Mouse (Mus musculus): ENCODE measurements around the gene Adarb2.

Gene Adarb2

DNA sequence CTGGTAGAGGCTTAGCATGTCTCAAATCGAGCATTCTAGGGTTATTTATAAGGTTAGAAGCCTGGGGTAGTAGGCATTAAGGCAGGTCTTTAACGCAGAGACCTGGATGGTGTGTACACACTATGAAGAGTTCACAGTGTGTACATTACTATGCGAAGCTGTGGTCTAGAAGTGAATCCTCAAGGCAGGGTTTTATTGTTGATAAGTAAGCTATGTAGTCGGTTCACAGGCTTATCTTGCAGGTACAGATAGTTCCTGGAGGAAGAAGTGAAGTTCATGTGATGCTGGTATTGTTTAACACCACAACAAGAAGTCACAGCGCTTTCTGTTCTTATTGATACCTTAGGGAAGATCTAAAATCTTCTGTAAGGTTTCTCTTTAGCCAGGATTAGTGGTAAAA is 290.7 kb downstream of the Adarb2 start:
- no peak for DNase-seq

DNA sequence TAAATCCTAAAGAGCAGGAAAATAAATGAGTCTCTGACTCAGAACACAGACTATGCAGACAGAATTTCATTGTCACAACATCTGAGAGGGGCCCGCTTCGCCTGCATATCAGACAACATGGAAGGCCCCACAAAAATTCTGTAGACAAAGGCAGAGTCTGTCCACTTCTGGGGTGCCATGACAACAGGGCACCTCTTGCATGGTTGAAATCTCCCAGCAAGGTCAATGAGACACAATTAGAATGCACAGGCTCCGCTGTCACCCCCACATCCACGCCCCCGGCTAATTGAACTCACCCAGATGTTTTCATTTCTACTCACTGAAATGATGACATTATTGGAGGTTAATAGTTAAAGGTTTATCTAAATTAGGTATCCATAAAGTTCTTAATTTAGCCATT is 296.9 kb downstream of the Adarb2 start:
- DNase-seq: no peak

DNA sequence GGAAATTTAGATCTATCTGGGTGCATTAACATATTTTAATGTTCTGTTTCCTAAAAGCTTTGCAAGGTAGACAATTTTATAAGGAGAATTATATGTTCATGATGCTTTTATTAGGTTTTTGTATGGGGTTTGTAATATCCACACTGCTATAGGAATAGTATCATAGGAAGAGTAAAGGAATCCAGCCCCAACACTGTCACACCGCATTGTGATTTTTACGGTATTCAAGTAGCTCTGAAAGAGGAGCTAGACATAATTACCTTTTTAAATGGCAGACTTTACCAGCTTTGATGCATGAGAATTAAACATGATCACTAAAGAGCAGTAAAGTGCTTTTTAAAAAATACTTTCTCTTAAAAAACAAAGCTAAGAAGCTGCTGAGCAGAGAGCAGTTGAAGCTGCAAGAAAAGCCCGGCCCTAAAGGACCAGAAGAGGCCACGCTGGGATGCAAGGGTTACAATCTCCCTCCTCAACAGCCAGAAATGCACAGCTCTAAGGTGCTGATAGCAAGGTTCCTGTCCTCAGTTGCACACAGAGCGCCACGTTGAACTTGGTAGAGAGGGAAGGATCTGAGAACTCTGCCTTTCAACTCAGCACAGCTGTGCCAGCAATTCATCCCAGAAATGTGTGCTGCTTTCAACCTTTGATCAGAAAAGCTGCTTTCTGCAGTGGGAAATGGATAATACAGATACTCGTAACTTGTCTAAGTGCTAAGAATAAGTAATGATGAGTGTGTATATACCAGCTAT is 308.6 kb downstream of the Adarb2 start:
- DNase-seq: no peak

DNA sequence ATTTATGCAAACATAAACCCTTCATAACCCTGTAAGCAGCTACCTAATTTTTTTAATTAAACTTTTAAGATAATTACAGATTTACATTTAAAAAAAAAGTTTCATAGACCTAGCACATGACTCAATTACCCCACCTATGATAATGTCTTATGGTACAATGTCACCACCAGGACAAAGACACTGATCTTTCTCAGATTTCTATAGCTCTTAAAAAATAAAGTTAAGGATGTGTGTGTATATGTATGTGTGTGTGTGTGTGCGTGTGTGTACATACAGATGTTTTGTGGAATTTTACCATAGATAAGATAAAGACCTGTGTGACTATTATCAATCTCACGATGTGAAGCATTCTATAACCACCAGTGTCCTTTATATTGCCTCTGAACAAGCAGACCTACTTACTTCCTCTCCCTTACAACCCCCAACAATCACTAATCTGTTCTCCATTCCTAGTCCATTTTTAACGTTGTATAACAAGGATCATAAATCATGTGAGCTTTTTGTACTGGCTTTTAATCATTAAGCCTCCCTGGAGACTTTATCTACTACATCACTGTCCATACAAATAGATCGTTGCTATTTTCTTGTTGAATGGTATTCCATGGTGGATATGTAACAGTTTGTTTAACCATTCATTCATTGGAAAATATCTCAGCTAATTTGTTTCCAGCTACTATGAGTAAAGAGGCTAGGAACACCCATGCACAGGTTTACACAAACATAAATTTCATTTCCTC is 313.5 kb downstream of the Adarb2 start:
- no peak for DNase-seq

DNA sequence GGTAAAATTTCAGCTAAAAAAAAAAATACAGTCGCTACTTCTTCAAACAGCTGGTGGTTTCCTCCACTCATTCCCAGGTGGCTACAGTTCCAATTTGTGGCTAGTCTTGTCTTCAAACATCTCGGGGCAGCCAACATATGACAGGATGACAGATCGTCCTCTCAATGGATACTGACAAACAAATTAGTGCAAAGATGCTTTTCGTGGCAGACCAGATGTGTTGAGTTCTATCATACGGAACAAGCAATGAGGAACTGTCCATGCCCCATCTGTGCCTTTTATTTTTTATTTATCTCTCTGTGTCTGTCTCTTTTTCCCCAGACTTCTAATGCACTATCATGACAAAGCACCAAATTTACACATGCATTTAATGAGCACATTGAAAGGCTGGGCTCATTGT is 316.5 kb downstream of the Adarb2 start:
- no peak for DNase-seq

DNA sequence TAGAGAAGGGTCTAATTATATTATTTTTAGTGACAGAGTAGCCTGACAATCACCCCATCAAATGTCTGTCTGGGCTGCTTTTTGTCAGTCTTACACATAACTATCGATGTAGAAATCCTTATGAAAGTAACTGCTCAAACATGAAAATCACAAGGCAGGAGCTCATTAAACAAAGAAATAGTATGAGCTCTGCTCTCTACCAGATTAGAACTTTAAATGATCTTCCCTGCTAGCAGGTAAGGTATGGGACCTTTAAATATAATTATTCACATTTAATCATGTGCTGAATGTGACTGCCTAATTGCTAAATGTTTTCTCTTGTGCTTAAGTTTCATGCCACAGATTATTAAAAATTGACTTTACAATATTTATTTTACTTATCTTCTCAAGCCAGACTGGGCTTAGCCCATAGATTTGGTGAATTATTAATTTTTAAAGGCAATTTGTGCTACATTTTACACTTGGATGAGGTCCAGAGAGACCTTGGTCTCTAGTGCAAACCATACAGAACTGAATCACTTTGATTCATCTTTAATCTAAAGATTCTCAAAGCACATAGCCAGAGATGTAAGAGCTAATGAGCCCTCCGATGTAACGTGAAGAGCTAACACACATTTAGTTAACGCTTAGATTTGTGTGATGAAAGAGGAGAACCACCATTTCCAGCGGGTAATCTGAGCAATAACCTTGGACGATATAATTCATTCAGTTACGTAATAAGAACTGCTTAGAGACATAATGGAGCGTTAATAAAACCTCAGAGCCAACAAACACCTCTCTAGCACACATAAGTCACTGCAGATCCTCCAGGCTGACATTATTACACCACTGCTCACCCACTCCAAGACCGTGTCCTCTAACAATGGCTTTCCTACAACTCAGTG is 323.3 kb downstream of the Adarb2 start:
- no peak for DNase-seq

DNA sequence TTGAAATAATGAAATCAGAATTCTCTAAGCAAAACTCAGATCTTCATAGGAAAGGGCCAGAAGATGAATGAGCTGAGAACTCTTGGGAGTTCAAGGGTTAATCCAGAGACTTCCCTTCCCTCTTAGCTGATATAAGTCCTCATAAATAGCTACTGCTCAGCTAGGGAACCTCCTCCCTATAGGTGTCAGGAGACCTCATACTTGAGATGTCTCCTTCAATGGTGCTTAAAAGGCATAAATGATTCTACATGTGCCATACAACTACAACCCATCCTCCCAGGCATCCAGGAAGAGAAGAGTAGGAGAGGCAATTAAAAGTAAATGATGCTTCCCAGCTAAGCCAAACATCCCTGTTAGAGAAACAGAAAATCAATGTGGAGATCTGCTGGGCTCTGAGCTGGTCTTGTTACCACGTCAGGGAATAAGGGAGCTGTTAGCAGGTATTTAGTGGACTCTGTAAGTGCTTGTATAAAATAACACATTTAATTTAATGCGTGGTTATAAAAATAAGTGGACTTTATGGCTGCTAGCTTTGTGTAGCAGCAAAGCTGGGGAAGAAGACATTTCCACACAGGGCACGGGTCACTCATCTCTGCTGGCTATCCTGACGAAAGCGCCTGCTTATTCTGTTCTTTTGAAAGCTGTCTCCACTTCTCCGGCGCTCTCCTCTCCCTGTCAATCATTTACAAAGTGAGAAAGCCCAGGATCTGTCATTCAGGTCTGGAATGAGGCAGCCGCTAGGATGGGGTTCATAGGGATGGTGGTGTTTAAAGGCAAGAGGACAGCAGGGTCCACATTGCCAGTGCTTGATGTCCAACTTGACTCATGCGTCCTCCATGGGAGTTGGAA is 331.8 kb downstream of the Adarb2 start:
- DNase-seq: no peak

DNA sequence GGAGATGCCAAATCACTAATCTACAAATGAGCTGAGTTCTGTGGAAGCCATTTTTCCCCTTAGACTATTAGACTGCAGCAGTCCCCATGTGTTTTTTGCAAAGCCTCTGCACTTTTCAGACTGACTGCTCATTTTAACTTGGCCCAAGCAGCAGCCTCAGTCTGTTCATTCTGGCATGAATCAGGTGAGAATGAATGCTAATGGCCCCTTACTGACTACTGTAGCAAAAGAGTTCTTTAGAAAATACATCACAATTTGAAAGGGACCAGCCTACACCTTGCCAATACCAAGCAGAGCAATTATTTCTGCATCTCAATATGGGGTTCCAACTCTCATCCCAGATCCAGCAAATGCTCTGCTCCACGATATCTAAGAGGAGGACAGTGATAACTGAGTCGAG is 335.8 kb downstream of the Adarb2 start:
- no peak for DNase-seq

DNA sequence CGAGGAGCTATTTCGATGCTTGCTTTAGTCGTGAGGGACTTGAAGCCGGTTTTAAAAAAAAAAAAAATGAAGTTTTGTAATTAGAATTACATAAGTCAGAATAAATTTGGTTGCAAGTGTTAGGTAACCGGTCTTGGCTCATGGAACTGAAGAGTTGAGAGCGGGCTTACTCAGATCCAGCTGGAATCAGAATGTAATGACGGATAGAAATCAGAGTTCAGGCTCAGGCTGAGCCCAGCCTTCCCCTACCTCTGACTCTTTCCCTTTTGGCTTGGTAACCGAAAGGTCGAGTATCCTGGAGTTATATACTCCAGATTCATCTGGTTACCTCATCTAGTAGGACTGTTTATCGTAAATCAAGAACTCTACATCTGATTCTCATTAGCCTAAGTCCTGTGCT is 336.2 kb downstream of the Adarb2 start:
- DNase-seq: no peak

DNA sequence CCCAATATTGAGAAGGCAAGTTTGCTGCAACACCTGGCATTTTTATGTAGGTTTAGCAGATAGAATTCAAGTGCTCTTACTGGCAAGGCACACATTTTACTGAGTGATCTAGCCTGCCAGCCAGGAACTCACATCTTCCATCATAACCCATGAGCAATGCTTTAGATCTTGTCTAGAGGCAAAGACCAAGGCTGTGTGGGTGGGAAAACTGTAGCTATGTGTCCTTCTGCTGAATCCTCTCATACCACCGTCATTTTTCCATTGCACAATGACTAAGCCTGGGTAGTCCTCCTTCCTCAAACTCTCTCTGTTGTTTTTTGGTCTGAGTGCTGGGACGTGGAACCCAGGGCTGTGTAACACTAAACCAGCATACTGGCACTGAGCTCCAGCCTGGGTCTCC is 340.0 kb downstream of the Adarb2 start:
- no peak for DNase-seq

DNA sequence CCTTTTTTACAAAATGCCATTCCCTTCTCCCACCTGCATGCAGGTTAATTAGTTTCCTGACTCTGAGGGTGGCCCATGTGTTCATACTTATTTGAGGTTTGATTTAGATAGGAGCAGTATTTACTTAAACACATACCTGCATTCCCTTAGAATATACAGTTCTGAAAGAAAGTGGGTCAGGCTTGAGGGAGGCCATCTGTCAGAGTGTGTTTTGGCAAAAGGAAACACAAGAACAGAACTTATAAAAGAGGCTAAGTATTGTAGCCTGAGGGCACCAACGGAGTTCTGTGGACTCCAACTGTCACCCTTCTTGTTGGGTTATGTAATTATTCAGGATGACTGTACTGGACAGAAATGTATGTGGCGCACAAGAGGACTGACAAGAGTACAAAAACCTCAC is 349.6 kb downstream of the Adarb2 start:
- no peak for DNase-seq

DNA sequence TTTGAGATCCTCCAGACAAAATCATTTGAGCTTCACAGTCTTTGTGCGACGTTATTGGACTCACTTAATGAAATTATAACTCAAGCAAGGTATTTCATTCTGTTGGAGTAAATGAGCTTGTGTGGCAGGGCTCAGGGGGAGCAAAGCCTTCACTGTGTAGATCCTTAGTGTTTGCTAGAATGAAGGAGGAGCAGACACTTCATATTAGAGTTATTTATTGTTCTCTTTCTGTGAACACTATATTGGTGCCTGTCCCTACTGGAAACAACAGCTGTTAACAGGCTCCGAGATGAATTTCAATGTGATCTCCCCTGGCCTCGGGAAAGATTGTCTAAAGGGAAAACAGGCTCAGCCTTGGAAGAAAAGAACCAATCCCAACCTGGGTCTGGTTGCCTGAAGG is 355.1 kb downstream of the Adarb2 start:
- DNase-seq: no peak

DNA sequence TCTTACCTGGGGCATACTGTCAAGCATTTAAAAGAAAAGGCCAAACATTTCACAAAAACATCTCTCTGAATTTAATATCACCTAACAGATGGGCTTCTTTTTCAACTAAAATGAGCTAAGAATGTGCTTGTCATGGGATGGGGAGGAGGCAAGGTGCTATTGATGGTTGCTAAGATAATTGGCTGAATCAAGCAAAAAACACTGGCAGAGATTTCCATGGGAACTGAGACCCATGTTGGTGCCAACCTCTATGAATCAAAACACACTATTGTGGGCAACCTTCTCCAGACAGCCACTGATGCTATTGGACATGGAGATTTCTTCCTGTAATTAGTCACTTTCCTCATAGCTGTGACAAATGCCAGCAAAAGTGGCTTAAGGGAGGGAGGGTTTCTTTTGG is 357.8 kb downstream of the Adarb2 start:
- no peak for DNase-seq

DNA sequence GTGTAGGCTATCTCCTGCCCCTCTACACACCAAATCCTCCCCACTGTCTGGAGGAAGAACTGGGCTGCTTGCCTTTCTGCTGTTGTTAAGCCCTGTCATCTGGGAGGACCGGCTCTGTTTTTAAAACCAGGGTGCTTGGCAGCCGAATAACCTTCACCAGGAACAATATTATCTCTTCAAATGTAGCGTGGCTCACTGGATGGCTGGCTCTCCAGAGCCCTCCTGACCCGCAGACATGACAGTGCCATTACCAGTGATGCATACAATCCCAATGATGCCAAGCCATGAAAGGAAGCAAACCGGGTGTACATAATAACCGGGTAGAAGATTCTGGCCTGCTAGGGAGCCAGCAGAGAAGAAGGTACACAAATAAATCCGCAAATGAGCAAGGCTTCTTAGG is 360.5 kb downstream of the Adarb2 start:
- DNase-seq: no peak

DNA sequence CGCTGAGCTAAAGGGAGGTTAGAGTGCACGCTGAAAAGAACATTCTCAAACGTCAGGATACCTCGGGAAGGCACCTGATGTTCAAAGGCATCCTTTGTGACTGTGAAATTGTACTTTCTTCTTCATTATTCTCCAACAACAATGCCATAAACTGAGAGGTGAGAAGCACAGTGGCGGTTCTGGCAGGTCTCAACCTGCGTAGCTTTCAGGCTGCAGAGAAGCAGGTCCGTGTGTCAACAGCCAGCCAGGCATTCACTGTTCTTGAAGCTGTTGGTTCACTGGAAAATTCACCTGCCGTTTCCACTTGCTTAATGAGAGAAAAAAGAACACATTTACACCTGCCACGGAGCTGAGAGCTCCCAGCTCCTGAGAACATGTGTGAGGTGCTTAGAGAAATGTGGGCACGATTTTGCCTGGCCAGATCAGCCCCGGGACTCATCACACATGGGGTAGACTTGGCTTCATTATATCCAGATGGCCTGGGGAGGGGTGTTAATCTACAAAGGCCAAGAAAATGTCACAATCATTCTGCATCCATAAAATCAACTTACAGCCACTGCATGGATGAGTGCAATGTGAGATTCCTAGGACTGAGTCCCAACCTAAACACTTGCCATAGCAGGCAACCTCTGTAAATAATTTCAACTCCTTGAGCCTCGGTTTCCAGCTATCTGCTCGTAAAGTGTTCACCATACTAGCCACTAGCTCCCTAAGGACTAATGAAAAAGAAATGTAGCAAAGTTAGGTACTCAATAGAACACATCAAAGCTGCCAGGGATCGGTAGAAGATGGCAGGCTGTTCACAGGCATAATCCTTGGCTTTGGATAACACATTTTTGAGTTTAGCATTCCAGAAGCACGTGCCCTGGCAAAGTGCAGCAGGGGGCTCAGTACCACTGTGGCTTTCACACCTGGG is 364.7 kb downstream of the Adarb2 start:
- no peak for DNase-seq

DNA sequence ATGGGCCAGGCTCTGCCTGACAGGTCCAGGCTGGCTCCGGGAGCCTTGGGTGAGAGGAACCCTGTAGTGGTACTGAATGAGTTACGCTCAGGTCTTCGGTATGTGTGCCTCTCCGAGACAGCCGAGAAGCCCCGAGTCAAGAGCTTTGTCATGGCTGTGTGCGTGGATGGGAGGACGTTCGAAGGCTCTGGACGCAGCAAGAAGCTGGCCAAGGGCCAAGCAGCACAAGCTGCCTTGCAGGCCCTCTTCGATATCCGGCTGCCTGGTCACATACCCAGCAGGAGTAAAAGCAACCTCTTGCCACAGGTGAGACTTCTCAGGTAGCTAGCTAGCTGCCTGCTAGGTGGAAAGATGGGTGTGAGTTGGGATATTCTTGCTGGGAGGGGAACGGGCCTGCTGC is 367.6 kb downstream of the Adarb2 start:
- no peak for DNase-seq

DNA sequence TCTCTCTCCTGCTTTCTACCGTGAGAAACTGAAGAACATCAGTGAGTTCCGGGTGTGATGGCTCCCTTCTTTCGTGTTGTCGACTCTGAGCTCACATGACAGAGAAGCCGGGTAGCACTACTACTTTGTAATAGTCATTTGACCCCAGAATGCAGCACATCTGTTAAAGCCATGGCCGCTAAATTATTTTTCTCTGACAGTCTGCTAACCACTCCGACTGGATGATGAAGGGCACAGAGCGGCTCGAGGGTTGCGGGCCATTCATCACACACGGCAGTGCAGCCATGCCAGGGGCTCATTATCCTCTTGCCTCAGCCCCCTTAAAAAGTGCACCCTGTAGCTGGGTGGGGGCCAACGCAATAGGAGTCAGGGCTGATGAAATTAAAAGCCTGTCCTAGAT is 371.2 kb downstream of the Adarb2 start:
- no peak for DNase-seq

DNA sequence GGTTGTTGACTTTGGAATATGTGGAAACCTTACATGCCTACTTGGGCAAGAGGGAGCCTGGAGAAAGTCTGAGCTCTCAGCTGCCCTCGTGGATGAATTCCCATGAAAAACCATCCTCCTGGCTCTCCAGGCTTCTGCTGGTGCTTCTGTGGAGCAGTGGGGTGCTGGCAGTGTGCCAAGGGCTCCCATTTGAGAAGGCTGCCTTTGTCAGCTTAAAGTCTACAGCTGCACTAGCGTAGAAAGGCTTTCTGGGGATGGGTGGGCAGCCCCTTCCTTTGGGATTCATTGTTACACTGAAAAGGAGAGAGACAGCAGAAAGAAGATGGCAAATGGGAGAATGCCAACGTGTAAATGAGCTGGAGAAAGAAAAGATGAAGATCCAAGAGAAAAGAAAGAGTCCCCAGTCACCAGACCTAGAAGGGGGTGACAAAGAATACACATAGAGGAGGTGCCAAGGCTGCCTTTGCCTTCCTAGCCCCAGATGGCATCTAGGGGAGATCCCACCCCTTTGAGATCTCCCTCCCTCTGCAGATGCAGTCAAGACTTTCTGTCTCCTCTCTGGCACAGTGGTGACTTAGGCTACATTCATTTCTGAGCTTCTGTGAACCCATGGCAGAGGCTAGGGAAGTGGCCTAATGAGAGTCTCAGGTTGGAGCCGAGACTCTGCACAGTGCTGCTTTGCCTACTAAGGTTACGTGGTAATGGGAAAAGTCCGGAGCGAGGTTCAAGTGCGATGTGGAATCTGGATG is 381.8 kb downstream of the Adarb2 start:
- no peak for DNase-seq

DNA sequence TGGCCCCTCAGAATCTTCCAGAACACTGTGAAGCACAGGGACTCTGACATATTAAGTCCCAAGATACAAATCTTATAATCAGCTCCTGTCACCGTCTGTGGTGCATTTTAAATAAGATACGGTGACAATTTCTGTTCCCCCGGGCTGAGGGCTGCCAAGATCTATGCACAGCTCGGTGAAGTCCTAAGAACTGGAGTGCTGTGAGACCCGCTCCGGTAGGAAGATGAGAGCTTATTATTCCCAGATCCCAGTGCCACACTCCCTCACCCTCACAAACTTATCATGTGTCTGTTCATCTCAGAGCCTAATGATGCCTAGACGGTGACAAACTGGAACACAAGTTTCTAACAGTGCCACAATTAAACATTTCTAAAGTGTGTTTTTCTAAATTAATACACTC is 384.8 kb downstream of the Adarb2 start:
- DNase-seq: no peak

DNA sequence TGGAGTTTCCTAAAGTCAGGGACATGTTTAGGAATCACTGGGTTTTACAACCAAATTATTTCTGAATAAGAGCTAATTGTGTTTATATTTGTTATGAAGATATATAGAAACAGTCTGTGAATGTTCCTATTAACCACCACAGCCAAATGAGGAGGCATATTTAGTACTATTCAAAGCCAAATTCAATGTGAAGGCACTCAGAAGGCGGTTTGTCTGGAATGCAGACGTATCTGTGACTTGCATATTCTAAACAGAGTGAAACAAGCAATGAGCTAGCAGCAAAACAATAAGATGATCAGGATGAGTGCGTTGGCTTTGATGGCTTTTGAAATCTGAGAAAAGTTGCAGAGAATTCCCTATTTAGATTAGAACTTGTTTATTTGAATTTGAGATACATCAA is 387.8 kb downstream of the Adarb2 start:
- DNase-seq: no peak
